In genomic region chr16:84831696-84832095, GRCm38 (mm10) we compare ENCODE assay signal across 17 mouse cellular contexts. TPM values are rescaled to one million over a fixed set of nuclear protein-coding genes. Genes with fewer than 3 reads are reported as not detected.
A peak's percentile ranks its signal among the peaks of the same experiment; 100 is the strongest.
DNase-seq lines count a peak whose midpoint lies in the region; ATAC-seq lines count a peak whose summit lies in the region.
"Had no signal": no experiment of that assay in that cellular context is flagged by ENCODE, and none has a peak within 500 bp of the region (broad histone marks: within the 10 kb centered on the region; RNA-seq: fewer than 3 reads in every experiment).

No protein-coding gene starts in this region.

- no peaks in the 10 kb centered on the region for H3K27me3 ChIP-seq in heart, embryonic 14.5 days (ENCODE audit: control insufficient read depth, insufficient read depth, low read length)
- H3K27me3 ChIP-seq: forebrain, embryonic 12.5 days; liver, embryonic 12.5 days had no signal

- ATAC-seq in heart, embryonic 14.5 days (ENCODE audit: insufficient number of reproducible peaks, insufficient read depth, low FRiP score, low read depth): no peak
- ATAC-seq: hindbrain, embryonic 16.5 days; liver, embryonic 12.5 days had no signal

- no peak overlapping the region; the same call in 1 of the 2 replicates for H3K9ac ChIP-seq in heart, embryonic 14.5 days (ENCODE audit: low read length)
- H3K9ac ChIP-seq: forebrain, embryonic 12.5 days; liver, embryonic 12.5 days had no signal

- H3K9me3 ChIP-seq in heart, embryonic 14.5 days (ENCODE audit: control insufficient read depth, low read length): no peaks in the 10 kb centered on the region
- H3K9me3 ChIP-seq: forebrain, embryonic 12.5 days; liver, embryonic 12.5 days; midbrain, embryonic 10.5 days had no signal

- peaks cover 60% of the 10 kb centered on the region for H3K36me3 ChIP-seq in heart, embryonic 14.5 days (ENCODE audit: control insufficient read depth, insufficient read depth, low read length)

- H3K4me3 ChIP-seq in heart, embryonic 14.5 days (ENCODE audit: control insufficient read depth in 1 of 2, insufficient read depth in 1 of 2, low read depth in 1 of 2, low read length in 2 of 2): no peak overlapping the region
- no peak overlapping the region for H3K4me3 ChIP-seq in brown adipose tissue, adult 24 weeks (ENCODE audit: insufficient read depth, low read depth, low read length)
- H3K4me3 ChIP-seq: forebrain, embryonic 12.5 days; liver, embryonic 12.5 days; midbrain, embryonic 10.5 days had no signal

- no peak overlapping the region for H3K4me2 ChIP-seq in heart, embryonic 14.5 days (ENCODE audit: low read length)
- H3K4me2 ChIP-seq: forebrain, embryonic 12.5 days; liver, embryonic 12.5 days had no signal

- 68% methylated on average over 5 of the region's 5 CpGs for WGBS in heart, embryonic 14.5 days

- peaks cover 4 to 22% of the 10 kb centered on the region in 2 experiments; a peak in 3 of 4 replicates for H3K4me1 ChIP-seq in heart, embryonic 14.5 days (ENCODE audit: control insufficient read depth in 2 of 2, insufficient read depth in 2 of 2, low read length in 2 of 2)
- peaks cover 11% of the 10 kb centered on the region for H3K4me1 ChIP-seq in brown adipose tissue, adult 24 weeks (ENCODE audit: control insufficient read depth, insufficient read depth, insufficient read length, low read length)

- H3K27ac ChIP-seq in heart, embryonic 14.5 days (replicated peaks in 1 of 2; ENCODE audit: control insufficient read depth in 1 of 2, insufficient read depth in 1 of 2, low read depth in 2 of 2, low read length in 2 of 2): peak overlapping the region; percentile 33 to 50; a peak in 1 of 4 replicates
- peak overlapping the region; percentile 96 for H3K27ac ChIP-seq in brown adipose tissue, adult 24 weeks (replicated peaks; ENCODE audit: low read depth, low read length)
- H3K27ac ChIP-seq: forebrain, embryonic 12.5 days; liver, embryonic 12.5 days; midbrain, embryonic 10.5 days had no signal

- peak; percentile 41 for DNase-seq in adrenal gland, postnatal 10 days
- DNase-seq in adrenal gland, postnatal 25 days: no peak
- DNase-seq in heart, adult 8-10 months (ENCODE audit: low spot score): no peak
- peak; percentile 23 for DNase-seq in kidney, postnatal 10 days
- no peak for DNase-seq in kidney, adult 8-10 months
- DNase-seq in right cerebral cortex, adult 18-20 months: no peak
- DNase-seq: cerebellum, adult 9-10 months; embryo, embryonic 11 days; layer of hippocampus, postnatal 36 days; thymus, postnatal 14 days had no signal

RNA-seq across cellular contexts. Expression of gene Gabpa, which starts 3.0 kb away (rescaled TPM):
- 10 to 100 TPM; 61.0 to 65.8 TPM for total RNA-seq in adrenal gland, postnatal 10 days (2021)
- total RNA-seq in adrenal gland, postnatal 25 days (2021): 47.4 and 49.2 TPM in 2 replicates
- polyA plus RNA-seq in heart, embryonic 14.5 days (2014; fragmentation: Nextera tagmentation; extraction: Ambion mirVana): 37.2 and 38.6 TPM in 2 replicates
- 10 to 100 TPM; 39.4 to 42.6 (median 41.0) TPM for total RNA-seq in heart, adult 8-10 months (2022)
- 45.9 and 68.9 TPM in 2 replicates for polyA plus RNA-seq in brown adipose tissue, adult 24 weeks (2012; ENCODE audit: insufficient read depth, insufficient read length, missing spikeins)

RNA-seq across cellular contexts. Expression of gene Atp5j, which starts 3.7 kb away (rescaled TPM):
- total RNA-seq in adrenal gland, postnatal 10 days (2021): 100 to 1,000 TPM; 436 to 522 TPM
- total RNA-seq in adrenal gland, postnatal 25 days (2021): 504 and 526 TPM in 2 replicates
- polyA plus RNA-seq in heart, embryonic 14.5 days (2014; fragmentation: Nextera tagmentation; extraction: Ambion mirVana): 1,923 and 2,054 TPM in 2 replicates
- 1,000 to 10,000 TPM; 1,420 to 1,989 (median 1,699) TPM for total RNA-seq in heart, adult 8-10 months (2022)
- 659 and 718 TPM in 2 replicates for polyA plus RNA-seq in brown adipose tissue, adult 24 weeks (2012; ENCODE audit: insufficient read depth, insufficient read length, missing spikeins)

RNA-seq across cellular contexts. Expression of gene Jam2, which starts 57.8 kb away (rescaled TPM):
- 10 to 100 TPM; 20.1 TPM for total RNA-seq in adrenal gland, postnatal 10 days (2021)
- total RNA-seq in adrenal gland, postnatal 25 days (2021): 10.1 and 11.7 TPM in 2 replicates
- polyA plus RNA-seq in heart, embryonic 14.5 days (2014; fragmentation: Nextera tagmentation; extraction: Ambion mirVana): 10.3 and 10.8 TPM in 2 replicates
- 10 to 100 TPM; 89.2 to 94.1 (median 91.6) TPM for total RNA-seq in heart, adult 8-10 months (2022)
- 26.8 and 36.1 TPM in 2 replicates for polyA plus RNA-seq in brown adipose tissue, adult 24 weeks (2012; ENCODE audit: insufficient read depth, insufficient read length, missing spikeins)
- total RNA-seq: granulocyte monocyte progenitor cell, adult 5-6 weeks had no signal

Comparison
In these comparisons a context has a peak if more than half of its experiments do, and no peak if none do; other contexts are left out.
1. DNase-seq: peak in adrenal gland, postnatal 10 days (single experiment) and kidney, postnatal 10 days (single experiment); none in adrenal gland, postnatal 25 days (single experiment), heart, adult 8-10 months (single experiment), kidney, adult 8-10 months (0 of 2) and right cerebral cortex, adult 18-20 months (single experiment).